Mouse (Mus musculus) gastrocnemius, adult 2 months (tissue): ENCODE data around the gene Dnase1l3. TPM values are rescaled to one million over a fixed set of nuclear protein-coding genes. Genes with fewer than 3 reads are reported as not detected.
"Not testable (repeated sequence)": the region's sequence is repeated elsewhere in the genome, so short reads cannot be mapped to it uniquely, and the experiment has no call there.

Experiments
- DNase-seq: peaks from one replicate; pipeline ENCODE4 v3.0.0; 2022
- H3K27ac ChIP-seq: fragments of 200-600 bp; 2 replicates; pipeline ENCODE4 v1.8.1; 2022; ENCODE audit warnings: mild to moderate bottlenecking
- H3K4me3 ChIP-seq: fragments of 200-600 bp; 2 replicates; pipeline ENCODE4 v1.8.1; 2022; ENCODE audit warnings: mild to moderate bottlenecking, moderate library complexity
- CTCF ChIP-seq: fragments of 200-600 bp; IDR thresholded peaks from 2 replicates; pipeline ENCODE4 v1.8.1; 2022; ENCODE audit warnings: antibody characterized with exemption, mild to moderate bottlenecking, moderate library complexity
- intact Hi-C: fragments of 180-260 bp; cut with DNase I; formaldehyde crosslinking; loops from one replicate; pipeline ENCODE4 v1.15.1; 2025
- total RNA-seq, 2 experiments: library from RNA; stranded (reverse); gene quantifications; 2 replicates each; pipeline ENCODE4 v1.2.3; 2021

Gene Dnase1l3
- total RNA-seq, 2 experiments from 2014 or later, result not detected

GRCm38 (mm10) chr14:8007084-8007483, 12.7 kb upstream of the Dnase1l3 start:
- intact Hi-C loops, result no loop called here
- peak overlapping the region; percentile 35 for H3K27ac ChIP-seq
- no peak for DNase-seq
- H3K4me3 ChIP-seq, result no peak overlapping the region
- no peak for TF ChIP-seq CTCF

- H3K4me3 ChIP-seq, H3K27ac ChIP-seq, intact Hi-C loops, DNase-seq: not testable (repeated sequence)
Observed at GRCm38 (mm10) chr14:8006061-8006460, 11.7 kb upstream of the Dnase1l3 start.

DNA sequence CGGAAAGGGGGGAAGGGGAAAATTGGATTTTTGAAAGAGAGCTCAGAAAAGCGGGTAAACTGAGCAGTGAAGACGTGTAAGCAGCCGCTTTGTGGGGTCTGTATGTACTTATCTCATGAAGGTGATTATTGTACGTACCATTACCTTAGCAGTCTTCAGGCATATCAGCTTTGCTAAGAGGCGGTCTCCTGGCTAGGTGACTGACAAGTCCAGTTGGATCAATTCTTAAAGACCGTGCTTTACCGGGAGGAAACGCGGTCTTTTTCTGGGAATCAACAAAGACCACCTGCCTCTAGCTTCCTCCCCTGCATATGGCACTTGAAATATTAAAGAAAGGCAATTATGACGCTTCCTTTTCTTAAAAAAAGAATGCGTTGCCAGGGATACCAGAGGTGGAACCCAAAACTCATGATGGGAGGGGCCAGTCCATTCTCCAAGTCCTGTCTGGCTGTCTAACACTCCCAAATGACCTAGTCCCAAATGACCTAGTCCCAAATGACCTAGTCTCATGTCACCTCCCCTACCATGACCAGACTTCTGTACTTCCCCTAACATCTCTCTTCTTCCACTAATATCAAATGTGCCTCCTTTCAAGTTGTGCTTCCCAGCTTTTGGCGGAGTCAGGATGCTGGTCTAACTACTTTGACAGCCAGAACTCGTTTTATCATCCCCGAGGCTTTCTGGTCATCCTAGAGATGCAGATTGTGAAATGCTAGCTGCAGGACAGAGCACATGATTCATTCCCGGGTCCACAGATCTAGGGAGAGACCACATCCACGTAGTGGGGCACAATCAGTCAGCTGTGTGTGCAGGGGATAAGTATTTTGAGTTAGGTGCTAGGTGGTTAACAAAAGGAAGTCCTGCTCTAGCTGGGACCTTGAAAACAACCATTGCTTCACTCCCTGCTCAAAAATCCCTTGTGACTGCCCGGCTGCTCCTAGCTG, 9.6 kb upstream of the Dnase1l3 start:
- intact Hi-C loops, result no loop called here
- Histone ChIP-seq H3K4me3 (peak overlapping the region; percentile 93), H3K27ac (peak overlapping the region; percentile 86; the same call in 1 of the 2 replicates)
- no peak for TF ChIP-seq CTCF
- DNase-seq, result no peak

- Histone ChIP-seq H3K27ac (peak overlapping the region; percentile 86), H3K4me3 (peak overlapping the region; percentile 93)
- no peak for TF ChIP-seq CTCF
- intact Hi-C loops, result no loop called here
- peak; percentile 68 for DNase-seq
Observed at GRCm38 (mm10) chr14:8003093-8003670, 8.8 kb upstream of the Dnase1l3 start.

- Histone ChIP-seq H3K4me3 (peak within 1 kb of the TSS; percentile 93), H3K27ac (peak within 1 kb of the TSS; percentile 86)
- peak; percentile 91 for DNase-seq
- no peak for TF ChIP-seq CTCF
- intact Hi-C loops, result no loop called here
Observed at GRCm38 (mm10) chr14:8002432-8003092, 8.2 kb upstream of the Dnase1l3 start, which contains the start of gene Abhd6. TSS of gene Abhd6 (plus strand) at chr14:8002902.

- Histone ChIP-seq H3K4me3 (no peak overlapping the region), H3K27ac (no peak overlapping the region)
- peak; percentile 20 for DNase-seq
- no peak for TF ChIP-seq CTCF
- intact Hi-C loops, result no loop called here
Observed at GRCm38 (mm10) chr14:8000831-8001685, 6.7 kb upstream of the Dnase1l3 start.

DNA sequence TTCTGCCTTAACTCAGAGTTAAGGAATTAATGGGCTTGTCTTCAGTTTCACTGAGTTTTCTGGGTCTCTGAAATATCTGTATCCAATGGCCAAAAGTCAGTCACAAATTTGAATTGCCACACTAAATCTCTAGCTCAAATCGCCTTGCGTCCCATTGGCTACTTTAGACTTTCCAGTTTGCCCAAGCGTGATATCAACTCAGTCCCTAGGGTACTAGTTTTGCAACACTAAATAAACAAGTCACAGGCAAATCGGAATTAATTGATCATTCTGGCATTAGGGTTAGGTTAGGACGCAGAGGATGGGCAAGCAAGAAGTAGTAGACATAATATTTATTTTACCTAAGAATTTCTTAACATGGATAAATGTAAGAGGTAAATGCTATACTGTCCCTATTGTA, 5.9 kb upstream of the Dnase1l3 start:
- DNase-seq, result no peak
- no peak overlapping the region for H3K4me3 ChIP-seq
- H3K27ac ChIP-seq, result no peak overlapping the region
- no peak for TF ChIP-seq CTCF
- intact Hi-C loops, result no loop called here

DNA sequence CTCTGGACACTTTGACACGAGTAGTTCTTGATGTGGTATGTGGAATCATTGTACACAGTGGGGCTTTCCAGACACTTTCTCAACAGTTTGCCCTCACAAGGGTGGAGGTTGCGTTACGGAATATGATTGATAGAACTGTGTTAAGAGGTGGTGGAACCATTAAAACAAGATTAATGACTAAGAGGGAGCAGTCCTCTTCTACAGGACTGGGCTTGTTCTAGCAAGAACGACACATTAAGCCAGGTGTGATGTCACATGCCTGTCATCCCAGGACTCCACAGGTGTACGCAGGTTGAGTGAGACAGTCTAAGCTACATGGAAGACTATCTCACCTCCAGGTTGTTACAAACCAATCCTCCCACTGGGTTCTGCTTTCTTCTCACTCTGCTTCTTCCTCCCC, 5.1 kb upstream of the Dnase1l3 start:
- no peak for DNase-seq
- TF ChIP-seq CTCF, result no peak
- no peak overlapping the region for H3K4me3 ChIP-seq
- H3K27ac ChIP-seq, result no peak overlapping the region
- intact Hi-C loops, result no loop called here

DNA sequence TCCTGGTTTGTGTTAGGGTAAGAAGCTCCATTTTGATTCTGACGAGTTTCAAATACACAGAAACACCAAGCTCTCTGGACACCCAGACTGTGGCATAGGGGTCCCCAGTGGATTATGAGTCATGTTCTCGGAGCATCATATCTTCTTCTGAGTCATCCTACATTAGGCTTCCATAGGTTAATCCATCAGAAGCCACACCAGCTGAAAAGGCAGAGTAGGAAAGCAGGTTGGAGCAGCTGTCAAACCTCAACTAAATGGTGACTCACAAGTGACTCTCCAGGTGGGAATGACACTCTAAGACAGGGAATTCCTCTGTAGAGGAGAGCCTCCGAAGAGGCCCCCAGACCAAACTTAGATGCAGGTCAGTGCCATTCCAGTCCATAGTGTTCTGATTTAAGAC, 4.7 kb upstream of the Dnase1l3 start:
- TF ChIP-seq CTCF, result no peak
- no peak for DNase-seq
- intact Hi-C loops, result no loop called here
- Histone ChIP-seq H3K27ac (no peak overlapping the region), H3K4me3 (no peak overlapping the region)

- intact Hi-C loops, result loop anchor here (1.0 to 2.0 kb wide), 2 partner anchors 47 to 178 kb away; no protein-coding TSS in a partner anchor
- peak overlapping the region; percentile 70 for H3K4me3 ChIP-seq
- peak overlapping the region; percentile 82 for H3K27ac ChIP-seq
- TF ChIP-seq CTCF, result peak; percentile 77
- peak; percentile 92 for DNase-seq
Observed at GRCm38 (mm10) chr14:7997255-7997696, 2.9 kb upstream of the Dnase1l3 start.

GRCm38 (mm10) chr14:7992158-7992557, 2.2 kb downstream of the Dnase1l3 start:
- Histone ChIP-seq H3K27ac (no peak overlapping the region), H3K4me3 (no peak overlapping the region)
- no peak for TF ChIP-seq CTCF
- intact Hi-C loops, result no loop called here
- DNase-seq, result no peak
